Mouse (Mus musculus) intestine, embryonic 16.5 days (tissue): ENCODE results near the gene Gm11027. TPM values are rescaled to one million over a fixed set of nuclear protein-coding genes. Genes with fewer than 3 reads are reported as not detected.
A peak's percentile ranks its signal among the peaks of the same experiment; 100 is the strongest.
"Not testable (repeated sequence)": the region's sequence is repeated elsewhere in the genome, so short reads cannot be mapped to it uniquely, and the experiment has no call there.

Source experiments
- ATAC-seq: fragments of 200-750 bp; cut with Nextera tagmentation; 2 replicates; pipeline ENCODE4 v1.8.0; 2017; ENCODE audit warnings: moderate TSS enrichment, moderate library complexity
- H3K27ac ChIP-seq: fragments of 300-500 bp; sonication (generic); 2 replicates; pipeline ENCODE4 v1.5.1; 2014; ENCODE audit warnings: mild to moderate bottlenecking, low read length
- H3K27me3 ChIP-seq: fragments of 300-500 bp; sonication (generic); replicated peaks from 2 replicates; pipeline ENCODE4 v1.6.1; 2014; ENCODE audit warnings: low read length, control low read depth, mixed read lengths; ENCODE audit not compliant: control insufficient read depth, insufficient read depth
- H3K36me3 ChIP-seq: fragments of 300-500 bp; sonication (generic); 2 replicates; pipeline ENCODE4 v1.6.1; 2014; ENCODE audit warnings: low read length, control low read depth; ENCODE audit not compliant: control insufficient read depth, insufficient read depth
- H3K4me1 ChIP-seq: fragments of 300-500 bp; sonication (generic); 2 replicates; pipeline ENCODE4 v1.6.1; 2014; ENCODE audit warnings: low read length, control low read depth, mixed read lengths; ENCODE audit not compliant: control insufficient read depth, insufficient read depth
- H3K4me2 ChIP-seq: fragments of 300-500 bp; sonication (generic); 2 replicates; pipeline ENCODE4 v1.6.1; 2014; ENCODE audit warnings: low read depth, low read length, control low read depth
- H3K4me3 ChIP-seq: fragments of 300-500 bp; sonication (generic); 2 replicates; pipeline ENCODE4 v1.5.1; 2014; ENCODE audit warnings: mild to moderate bottlenecking, low read length
- H3K9ac ChIP-seq: fragments of 300-500 bp; sonication (generic); 2 replicates; pipeline ENCODE4 v1.6.1; 2014; ENCODE audit warnings: low read depth, low read length
- H3K9me3 ChIP-seq: fragments of 300-500 bp; sonication (generic); 2 replicates; pipeline ENCODE4 v1.6.1; 2016; ENCODE audit warnings: low read length, control low read depth; ENCODE audit not compliant: control insufficient read depth
- WGBS: fragments of 180-500 bp; shearing (Covaris S2); extraction: QIAGEN DNeasy Blood & Tissue Kit; methylation state at CpG from one replicate; pipeline ENCODE4 v1.1.7; 2014; 5-methylcytosine and 5-hydroxymethylcytosine counted together
- polyA plus RNA-seq: library from polyadenylated mRNA; unstranded; fragments of >200 nt; fragmentation: Nextera tagmentation; extraction: Ambion mirVana; gene quantifications from 2 replicates; pipeline ENCODE4 v1.2.1, GENCODE M21; 2015

Gene Gm11027
- not detected in 2 replicates for polyA plus RNA-seq

DNA sequence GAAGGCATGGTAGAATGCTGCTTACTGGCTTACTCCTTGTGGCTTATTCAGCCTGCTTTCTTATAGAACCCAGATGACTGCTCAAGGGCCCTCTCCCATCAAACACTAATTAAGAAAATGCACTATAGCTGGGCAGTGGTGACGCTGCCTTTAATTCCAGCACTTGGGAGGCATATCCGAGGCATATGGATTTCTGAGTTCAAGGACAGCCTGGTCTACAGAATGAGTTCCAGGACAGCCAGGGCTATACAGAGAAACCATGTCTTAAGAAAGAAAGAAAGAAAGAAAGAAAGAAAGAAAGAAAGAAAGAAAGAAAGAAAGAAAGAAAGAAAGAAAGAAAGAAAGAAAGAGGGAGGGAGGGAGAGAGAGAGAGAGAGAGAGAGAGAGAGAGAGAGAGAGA is at the start of gene Gm11027:
Gene Gm11027, plus strand, starts transcription at position 301 of the 400 bp plus-strand sequence.
- ATAC-seq, H3K4me1 ChIP-seq, H3K4me3 ChIP-seq, H3K9me3 ChIP-seq, H3K27me3 ChIP-seq, H3K36me3 ChIP-seq, H3K27ac ChIP-seq, H3K4me2 ChIP-seq, H3K9ac ChIP-seq: not testable (repeated sequence)
- 90% methylated on average over 2 of the region's 2 CpGs for WGBS

DNA sequence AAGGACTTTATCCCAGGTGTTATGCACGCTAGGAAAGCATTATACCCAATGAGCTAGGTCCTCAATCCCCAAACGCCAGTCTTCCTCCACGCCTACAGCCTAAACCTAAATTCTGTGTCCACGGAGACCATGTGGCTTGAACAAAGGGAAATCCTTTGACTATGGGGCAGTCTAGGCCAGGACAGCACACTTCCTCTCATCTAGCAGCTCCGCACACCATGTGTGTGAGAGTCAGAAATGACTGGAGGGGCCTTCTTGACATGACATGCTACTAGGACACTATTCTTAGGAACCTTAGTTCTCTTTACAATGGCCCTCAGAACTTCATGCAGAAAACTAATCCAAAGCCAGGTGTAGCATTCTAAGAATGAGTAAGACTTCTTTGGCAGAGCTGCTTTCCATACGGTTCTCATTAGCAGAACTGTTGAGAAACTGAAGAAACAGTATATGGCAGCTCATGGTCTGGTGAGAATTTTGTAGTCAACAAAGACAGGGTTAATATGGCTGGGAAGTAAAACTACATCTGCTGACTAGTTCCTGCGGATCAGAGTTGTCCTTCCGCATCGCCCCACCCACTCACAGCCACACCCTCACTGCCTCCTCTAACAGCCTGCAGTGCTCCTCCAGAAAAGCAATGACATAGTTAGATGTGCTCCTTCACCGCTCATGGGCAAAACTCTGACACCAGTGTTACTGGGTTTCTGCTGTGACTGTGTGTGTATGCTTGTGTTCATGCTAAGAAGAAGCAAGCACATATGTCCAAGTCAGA is 48.7 kb upstream of the Gm11027 start:
- Histone ChIP-seq H3K4me2 (no peak overlapping the region), H3K9ac (no peak overlapping the region), H3K36me3 (no peaks in the 10 kb centered on the region; the same call in 1 of the 2 replicates), H3K4me1 (no peaks in the 10 kb centered on the region), H3K27ac (no peak overlapping the region), H3K9me3 (no peaks in the 10 kb centered on the region), H3K4me3 (no peak overlapping the region), H3K27me3 (no peaks in the 10 kb centered on the region)
- 87% methylated on average over 10 of the region's 10 CpGs for WGBS
- no peak for ATAC-seq

DNA sequence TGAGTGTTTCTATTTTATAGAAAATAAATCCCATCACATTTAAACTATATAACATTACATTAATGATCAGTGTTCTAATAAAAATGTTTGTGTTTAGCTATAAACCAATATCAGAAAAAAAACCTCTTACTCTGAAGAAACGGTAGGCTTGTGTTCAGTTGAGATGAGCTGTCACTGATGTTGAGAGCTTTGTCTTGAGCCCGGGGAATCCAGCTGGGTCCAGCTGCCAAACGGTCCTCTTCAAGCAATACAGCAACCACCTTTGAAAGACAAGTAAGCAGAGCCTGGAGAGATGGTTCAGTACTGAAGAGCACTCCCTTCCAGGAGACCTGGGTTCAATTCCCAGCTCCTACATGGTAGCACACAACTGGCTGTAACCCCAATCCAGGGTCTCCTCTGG is 45.7 kb upstream of the Gm11027 start:
- H3K27me3 ChIP-seq, result no peaks in the 10 kb centered on the region
- WGBS, result 70% methylated on average over 3 of the region's 3 CpGs
- H3K9ac ChIP-seq, result no peak overlapping the region
- H3K36me3 ChIP-seq, result no peaks in the 10 kb centered on the region; the same call in 1 of the 2 replicates
- no peak overlapping the region for H3K4me2 ChIP-seq
- no peaks in the 10 kb centered on the region for H3K4me1 ChIP-seq
- no peak overlapping the region for H3K27ac ChIP-seq
- no peak for ATAC-seq
- no peaks in the 10 kb centered on the region for H3K9me3 ChIP-seq
- H3K4me3 ChIP-seq, result no peak overlapping the region

DNA sequence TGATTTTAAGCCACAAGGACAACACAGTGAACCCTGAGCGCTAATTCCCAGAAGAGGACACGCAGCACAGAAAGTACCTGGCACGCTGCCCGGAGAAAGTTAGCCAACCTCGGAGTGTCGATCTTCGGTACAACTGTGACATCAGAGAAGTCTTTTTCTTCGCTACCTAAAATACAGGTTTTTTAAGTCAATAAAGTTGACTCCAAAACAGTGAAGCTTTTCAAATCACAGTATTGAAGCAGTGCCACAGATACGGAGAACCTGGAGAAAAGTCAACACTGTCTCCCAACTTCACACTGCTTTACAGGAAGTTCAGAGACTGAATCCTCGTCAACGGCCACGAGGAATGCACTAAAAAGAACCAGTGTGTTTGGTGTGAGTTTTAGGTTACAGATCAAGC is 43.6 kb upstream of the Gm11027 start:
- ATAC-seq, result peak; percentile 45; the same call in 1 of the 2 replicates

DNA sequence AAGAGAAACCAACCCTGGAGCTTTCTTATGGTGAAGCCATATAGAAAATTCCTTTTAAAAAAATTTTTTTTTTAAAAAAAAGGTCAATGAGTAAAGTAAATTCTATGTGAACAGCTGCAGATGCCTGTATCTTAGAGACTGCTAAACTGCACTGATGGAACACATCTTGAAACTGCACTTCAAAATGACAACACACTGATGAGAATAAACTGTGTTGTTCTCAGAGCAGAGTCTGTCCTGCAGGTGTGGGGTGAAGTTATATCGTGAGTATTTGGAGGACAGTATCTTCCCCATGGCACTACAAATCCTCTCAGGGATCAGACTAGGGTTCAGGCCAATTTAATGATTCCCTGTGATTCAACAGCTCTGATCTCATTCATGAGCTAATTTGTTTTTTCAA is 43.1 kb upstream of the Gm11027 start:
- Histone ChIP-seq H3K36me3 (no peaks in the 10 kb centered on the region), H3K4me2 (no peak overlapping the region), H3K27ac (no peak overlapping the region), H3K4me3 (no peak overlapping the region), H3K27me3 (no peaks in the 10 kb centered on the region), H3K4me1 (no peaks in the 10 kb centered on the region), H3K9ac (no peak overlapping the region), H3K9me3 (no peaks in the 10 kb centered on the region)
- no peak for ATAC-seq
- WGBS, result 74% methylated on average over 1 of the region's 1 CpGs

More for the DNA sequence above, 43.6 kb upstream of the Gm11027 start:
- H3K27ac ChIP-seq, result no peak overlapping the region
- no peaks in the 10 kb centered on the region for H3K36me3 ChIP-seq
- H3K9me3 ChIP-seq, result no peaks in the 10 kb centered on the region
- no peaks in the 10 kb centered on the region for H3K4me1 ChIP-seq
- H3K4me3 ChIP-seq, result no peak overlapping the region
- H3K4me2 ChIP-seq, result no peak overlapping the region
- WGBS, result 56% methylated on average over 12 of the region's 12 CpGs
- H3K9ac ChIP-seq, result no peak overlapping the region
- H3K27me3 ChIP-seq, result no peaks in the 10 kb centered on the region

DNA sequence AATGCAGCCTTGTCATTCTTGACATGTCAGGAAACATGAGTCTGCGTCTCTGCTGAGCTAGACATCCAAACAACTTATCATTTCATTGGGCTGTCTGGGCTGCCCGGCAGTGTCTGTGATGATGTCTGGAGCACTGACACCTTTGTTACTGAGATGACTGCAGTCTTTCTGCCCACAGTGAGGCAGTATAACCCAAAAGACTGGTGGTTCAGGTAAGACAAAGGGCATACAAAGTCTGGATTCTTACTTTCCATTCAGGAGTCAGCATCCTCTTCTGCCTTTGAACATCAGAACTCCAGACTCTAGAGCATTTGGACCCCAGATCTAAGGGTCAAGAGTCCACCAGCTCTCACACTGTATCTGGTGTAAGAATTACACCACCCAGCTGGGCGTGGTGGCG is 39.8 kb upstream of the Gm11027 start:
- Histone ChIP-seq H3K4me3 (no peak overlapping the region), H3K9ac (no peak overlapping the region), H3K27ac (no peak overlapping the region), H3K9me3 (no peaks in the 10 kb centered on the region), H3K27me3 (no peaks in the 10 kb centered on the region), H3K36me3 (no peaks in the 10 kb centered on the region), H3K4me1 (no peaks in the 10 kb centered on the region), H3K4me2 (no peak overlapping the region)
- no peak for ATAC-seq
- 78% methylated on average over 4 of the region's 4 CpGs for WGBS

DNA sequence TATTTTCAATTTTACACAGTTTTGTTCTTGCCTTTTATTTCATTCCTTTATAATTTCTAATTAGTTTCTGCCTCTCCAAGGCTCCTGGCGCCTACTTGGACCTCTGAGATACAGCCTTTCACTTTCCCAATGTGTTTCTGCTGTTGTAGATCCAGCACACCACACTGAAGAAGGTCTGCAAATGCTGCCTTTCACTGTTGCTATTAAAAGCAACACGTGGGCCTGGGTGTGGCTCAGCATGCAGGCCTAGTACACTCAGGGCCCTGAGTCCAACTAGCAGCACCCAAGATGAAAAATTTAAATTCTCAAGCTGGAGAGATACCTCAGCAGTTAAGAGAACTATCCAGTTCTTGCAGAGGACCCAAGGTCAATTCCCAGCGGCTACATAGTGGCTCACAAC is 38.5 kb upstream of the Gm11027 start:
- no peaks in the 10 kb centered on the region for H3K36me3 ChIP-seq
- no peaks in the 10 kb centered on the region for H3K9me3 ChIP-seq
- no peak overlapping the region for H3K9ac ChIP-seq
- no peaks in the 10 kb centered on the region for H3K4me1 ChIP-seq
- H3K27me3 ChIP-seq, result no peaks in the 10 kb centered on the region
- ATAC-seq, result 0 out of 2 replicates have a peak, but pooled peaks have one; percentile 23
- 82% methylated on average over 3 of the region's 3 CpGs for WGBS
- no peak overlapping the region for H3K4me3 ChIP-seq
- H3K4me2 ChIP-seq, result no peak overlapping the region
- H3K27ac ChIP-seq, result no peak overlapping the region

DNA sequence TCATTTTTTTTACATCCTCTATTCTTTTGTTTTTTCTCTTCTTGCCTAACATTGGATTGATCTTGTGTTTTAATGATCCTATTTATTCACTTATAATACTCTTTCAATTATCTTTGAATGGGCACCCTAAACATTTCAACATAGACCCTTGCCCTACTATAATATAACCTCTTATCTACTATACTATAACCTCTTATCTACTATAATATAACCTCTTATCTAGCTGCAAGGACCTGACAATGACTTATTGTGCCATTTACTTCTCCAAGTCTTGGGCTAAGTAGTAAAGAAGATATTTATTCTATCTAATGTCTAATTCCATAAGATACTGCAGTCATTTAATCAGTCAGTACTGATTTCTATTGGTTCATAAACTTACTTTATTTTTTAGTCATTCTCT is 36.8 kb upstream of the Gm11027 start:
- no peaks in the 10 kb centered on the region for H3K4me1 ChIP-seq
- no peaks in the 10 kb centered on the region for H3K36me3 ChIP-seq
- no peak overlapping the region for H3K4me3 ChIP-seq
- H3K9ac ChIP-seq, result no peak overlapping the region
- no peaks in the 10 kb centered on the region for H3K9me3 ChIP-seq
- ATAC-seq, result peak; percentile 91
- no peak overlapping the region for H3K27ac ChIP-seq
- no peak overlapping the region for H3K4me2 ChIP-seq
- no peaks in the 10 kb centered on the region for H3K27me3 ChIP-seq

DNA sequence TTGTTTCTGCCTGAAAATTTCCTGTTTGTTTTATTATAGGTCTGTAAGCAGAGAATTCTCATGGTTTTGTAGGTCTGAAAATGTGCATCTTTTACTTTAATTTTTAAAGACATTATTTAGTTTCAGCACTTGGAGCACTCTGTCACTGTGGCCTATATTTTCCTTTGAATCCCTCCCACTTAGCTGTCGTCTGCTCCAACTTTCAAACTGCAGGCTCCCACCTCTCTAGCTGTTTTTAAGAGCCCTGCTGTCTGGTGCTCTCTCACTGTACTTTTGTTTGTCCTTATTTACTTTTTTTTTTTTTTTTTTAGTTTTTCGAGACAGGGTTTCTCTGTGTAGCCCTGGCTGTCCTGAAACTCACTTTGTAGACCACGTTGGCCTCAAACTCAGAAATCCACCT is 36.4 kb upstream of the Gm11027 start:
- H3K9ac ChIP-seq, result no peak overlapping the region
- no peaks in the 10 kb centered on the region for H3K36me3 ChIP-seq
- H3K27ac ChIP-seq, result no peak overlapping the region
- no peaks in the 10 kb centered on the region for H3K27me3 ChIP-seq
- H3K9me3 ChIP-seq, result no peaks in the 10 kb centered on the region
- WGBS, result 66% methylated on average over 3 of the region's 3 CpGs
- no peak overlapping the region for H3K4me2 ChIP-seq
- H3K4me1 ChIP-seq, result no peaks in the 10 kb centered on the region
- peak; percentile 36 for ATAC-seq
- H3K4me3 ChIP-seq, result no peak overlapping the region

DNA sequence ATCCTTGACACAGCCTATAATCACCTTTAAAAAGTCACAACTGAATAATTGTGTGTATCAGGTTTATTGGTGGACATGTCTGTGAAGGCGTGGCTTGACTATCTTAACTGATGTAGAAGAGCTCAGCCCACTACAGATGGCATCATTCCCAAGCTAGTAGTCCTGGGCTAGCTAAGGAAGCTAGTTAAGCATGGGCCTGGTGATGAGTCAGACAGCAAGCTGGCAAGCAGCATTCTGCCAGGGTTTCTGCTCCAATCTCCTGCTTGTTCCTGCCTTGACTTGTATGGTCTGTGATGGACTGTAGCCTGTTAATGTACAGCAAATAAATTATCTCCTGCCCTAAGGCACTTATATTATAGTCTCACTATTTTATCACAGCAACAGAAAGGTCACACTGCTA is 30.6 kb upstream of the Gm11027 start:
- ATAC-seq, result no peak
- WGBS, result 90% methylated on average over 1 of the region's 1 CpGs

More for the DNA sequence above, 30.6 kb upstream of the Gm11027 start:
- Histone ChIP-seq H3K9ac (no peak overlapping the region), H3K9me3 (no peaks in the 10 kb centered on the region), H3K4me2 (no peak overlapping the region), H3K27me3 (no peaks in the 10 kb centered on the region), H3K4me1 (no peaks in the 10 kb centered on the region), H3K4me3 (no peak overlapping the region), H3K36me3 (peaks cover 8% of the 10 kb centered on the region; the same call in 1 of the 2 replicates), H3K27ac (no peak overlapping the region)
